Comparison of ENCODE assay signal across 25 mouse cellular contexts in genomic region chr11:89095306-89095705, GRCm38 (mm10). TPM values are rescaled to one million over a fixed set of nuclear protein-coding genes. Genes with fewer than 3 reads are reported as not detected.
"Had no signal": no experiment of that assay in that cellular context is flagged by ENCODE, and none has a peak within 500 bp of the region (broad histone marks: within the 10 kb centered on the region; RNA-seq: fewer than 3 reads in every experiment).

No protein-coding gene starts in this region.

- H3K27ac ChIP-seq: layer of hippocampus, adult 2 months; left cerebral cortex, adult 2 months; liver, embryonic 13.5 days had no signal

- DNase-seq: kidney, adult 18-20 months; kidney, adult 9 months; kidney, postnatal 25 days; layer of hippocampus, adult 9-11 months; layer of hippocampus, postnatal 36 days; liver, embryonic 13.5 days; lung, adult 2 months; lung, postnatal 14 days; lung, postnatal 4 days; midbrain, embryonic 14.5 days had no signal

- H3K4me3 ChIP-seq: layer of hippocampus, adult 2 months; left cerebral cortex, adult 2 months; liver, embryonic 13.5 days had no signal

- H3K9me3 ChIP-seq: liver, embryonic 13.5 days had no signal

- ATAC-seq: intestine, embryonic 16.5 days had no signal

- H3K27me3 ChIP-seq: liver, embryonic 13.5 days had no signal

- H3K4me2 ChIP-seq: liver, embryonic 13.5 days; midbrain, embryonic 11.5 days had no signal

- H3K9ac ChIP-seq: liver, embryonic 13.5 days had no signal

- H3K36me3 ChIP-seq: liver, embryonic 13.5 days had no signal

RNA-seq across cellular contexts. Expression of gene Gm525, which starts 21.7 kb away (rescaled TPM):
- total RNA-seq: layer of hippocampus, adult 2 months; layer of hippocampus, postnatal 36 days; left cerebral cortex, postnatal 10 days; left cerebral cortex, postnatal 36 days; liver, adult 2 months; megakaryocyte progenitor cell, adult 5-6 weeks; megakaryocyte-erythroid progenitor cell, adult 5-6 weeks; midbrain, postnatal 0 days had no signal
- polyA plus RNA-seq: limb, embryonic 11.5 days; liver, adult 2 months; liver, embryonic 13.5 days; midbrain, embryonic 11.5 days; midbrain, embryonic 14.5 days; neural tube, embryonic 11.5 days; neural tube, embryonic 14.5 days; small intestine, adult 2 months; spleen, adult 2 months had no signal
